Mouse (Mus musculus) gastrocnemius, adult 18-20 months (tissue): ENCODE results near the gene Slc38a8. TPM values are rescaled to one million over a fixed set of nuclear protein-coding genes. Genes with fewer than 3 reads are reported as not detected.

Experiments used
- DNase-seq: peaks from one replicate; pipeline ENCODE4 v3.0.0; 2021; ENCODE audit warnings: low spot score
- total RNA-seq, 2 experiments: library from RNA; stranded (reverse); gene quantifications; 2 replicates each; pipeline ENCODE4 v1.2.3; 2021

Gene Slc38a8
- total RNA-seq, 2 experiments from 2014 or later = not detected

- DNase-seq = no peak
Observed at GRCm38 (mm10) chr8:119439424-119439823, 62.1 kb downstream of the Slc38a8 start.

GRCm38 (mm10) chr8:119438876-119439275 is 62.6 kb downstream of the Slc38a8 start:
- DNase-seq = no peak

GRCm38 (mm10) chr8:119437506-119437905 is 64.0 kb downstream of the Slc38a8 start:
- DNase-seq = no peak

- peak; percentile 94 for DNase-seq
Observed at GRCm38 (mm10) chr8:119436933-119437332, 64.6 kb downstream of the Slc38a8 start.

GRCm38 (mm10) chr8:119436331-119436730 is 65.2 kb downstream of the Slc38a8 start:
- DNase-seq = no peak

GRCm38 (mm10) chr8:119435527-119435926 is 66.0 kb downstream of the Slc38a8 start:
- no peak for DNase-seq

GRCm38 (mm10) chr8:119434569-119434968 is 66.9 kb downstream of the Slc38a8 start:
- DNase-seq = no peak

GRCm38 (mm10) chr8:119433582-119434174 is 67.8 kb downstream of the Slc38a8 start, which contains the start of gene Osgin1:
Osgin1 (plus strand) TSS chr8:119434124.
- no peak for DNase-seq

GRCm38 (mm10) chr8:119432372-119432771 is 69.1 kb downstream of the Slc38a8 start:
- DNase-seq = no peak

GRCm38 (mm10) chr8:119430690-119431089 is 70.8 kb downstream of the Slc38a8 start:
- DNase-seq = no peak

- no peak for DNase-seq
Observed at GRCm38 (mm10) chr8:119430250-119430649, 71.2 kb downstream of the Slc38a8 start.

Other genes with a start within 250 kb of the Slc38a8 start
- 100 to 1,000 TPM; 144 to 149 TPM for gene Hsbp1, start 157.2 kb downstream of the Slc38a8 start, total RNA-seq
- 10 to 100 TPM; 75.0 to 87.3 TPM for gene Mlycd, start 106.8 kb downstream of the Slc38a8 start, total RNA-seq
- gene Osgin1, start 67.6 kb downstream of the Slc38a8 start, total RNA-seq = 10 to 100 TPM in 1 of 2 experiments, 1 to 10 TPM in 1; 9.3 to 13.9 TPM
- gene Necab2, start 55.0 kb downstream of the Slc38a8 start, total RNA-seq = under 1 TPM in 1 of 2 experiments, not detected in 1; 0.16 TPM
- gene Mbtps1, start 57.0 kb upstream of the Slc38a8 start, total RNA-seq = 10 to 100 TPM; 20.2 to 21.1 TPM
- 10 to 100 TPM; 13.4 to 16.3 TPM for gene Hsdl1, start 73.5 kb upstream of the Slc38a8 start, total RNA-seq
- not detected for gene Dnaaf1, start 73.5 kb upstream of the Slc38a8 start, total RNA-seq
- 1 to 10 TPM; 4.8 to 5.5 TPM for gene Taf1c, start 103.5 kb upstream of the Slc38a8 start, total RNA-seq
- under 1 TPM in 1 of 2 experiments, not detected in 1; 0.14 TPM for gene Adad2, start 111.0 kb upstream of the Slc38a8 start, total RNA-seq
- gene Kcng4, start 134.0 kb upstream of the Slc38a8 start, total RNA-seq = 10 to 100 TPM; 11.4 to 11.8 TPM
- gene Wfdc1, start 164.7 kb upstream of the Slc38a8 start, total RNA-seq = 10 to 100 TPM; 60.2 to 82.9 TPM
- gene Atp2c2, start 198.3 kb upstream of the Slc38a8 start, total RNA-seq = under 1 TPM in 1 of 2 experiments, not detected in 1; 0.14 TPM